Mouse (Mus musculus) ES-E14 (cell line): ENCODE results near the gene Igflr1. TPM values are rescaled to one million over a fixed set of nuclear protein-coding genes. Genes with fewer than 3 reads are reported as not detected.

ENCODE experiments used
- DNase-seq: peaks from one replicate; pipeline ENCODE4 v3.0.0-alpha.2; 2013; ENCODE audit warnings: low read depth, low spot score
- H3K27ac ChIP-seq: 2 replicates; pipeline ENCODE4 v1.5.1; 2012; ENCODE audit warnings: low read depth, mild to moderate bottlenecking, low read length, moderate library complexity, mixed read lengths; ENCODE audit not compliant: poor library complexity, insufficient read depth, severe bottlenecking
- H3K36me3 ChIP-seq: 2 replicates; pipeline ENCODE4 v1.6.1; 2012; ENCODE audit warnings: mild to moderate bottlenecking, low read length, moderate library complexity, mixed read lengths; ENCODE audit not compliant: control insufficient read depth, poor library complexity, insufficient read depth, severe bottlenecking
- H3K4me1 ChIP-seq, 2 experiments: fragments of 150-350 bp in 1 of 2; sonication (generic) in 1 of 2; 2 replicates each; pipeline ENCODE4 v1.6.1; 2012; ENCODE audit warnings: low read length in 2 of 2, mild to moderate bottlenecking in 1 of 2, mixed read lengths in 1 of 2; ENCODE audit not compliant: control insufficient read depth in 2 of 2, insufficient read depth in 2 of 2, poor library complexity in 1 of 2
- H3K4me3 ChIP-seq, 2 experiments: fragments of 150-350 bp in 1 of 2; sonication (generic) in 1 of 2; 2 replicates each; pipeline ENCODE4 v1.5.1; 2012; ENCODE audit warnings: low read length in 2 of 2, low read depth in 1 of 2, mild to moderate bottlenecking in 1 of 2, mixed read lengths in 1 of 2; ENCODE audit not compliant: insufficient read depth in 1 of 2, poor library complexity in 1 of 2, severe bottlenecking in 1 of 2
- H3K9ac ChIP-seq: 2 replicates; pipeline ENCODE4 v1.6.1; 2012; ENCODE audit warnings: low read depth, mild to moderate bottlenecking, low read length, mixed read lengths; ENCODE audit not compliant: poor library complexity, insufficient read depth, severe bottlenecking
- H3K9me3 ChIP-seq: fragments of 150-350 bp; sonication (generic); 2 replicates; pipeline ENCODE4 v1.6.1; 2012; ENCODE audit warnings: low read depth, mild to moderate bottlenecking, low read length; ENCODE audit not compliant: control insufficient read depth, insufficient read depth
- CHD2 ChIP-seq: IDR thresholded peaks from 2 replicates; pipeline ENCODE4 v1.6.1; 2014; ENCODE audit warnings: mild to moderate bottlenecking, low read depth, low read length, inconsistent platforms
- HCFC1 ChIP-seq: IDR thresholded peaks from 2 replicates; pipeline ENCODE4 v1.6.1; 2012; ENCODE audit warnings: low read length, inconsistent platforms, borderline replicate concordance; ENCODE audit not compliant: insufficient read depth
- MAFK ChIP-seq: IDR thresholded peaks from 2 replicates; pipeline ENCODE4 v1.6.1; 2014; ENCODE audit warnings: mild to moderate bottlenecking, low read depth, low read length, inconsistent platforms; ENCODE audit not compliant: insufficient read depth
- ZC3H11A ChIP-seq: IDR thresholded peaks from 2 replicates; pipeline ENCODE4 v1.6.1; 2012; ENCODE audit warnings: low read depth, mild to moderate bottlenecking, inconsistent platforms, low read length, borderline replicate concordance
- ZNF384 ChIP-seq: IDR thresholded peaks from 2 replicates; pipeline ENCODE4 v1.6.1; 2012; ENCODE audit warnings: low read depth, low read length, inconsistent platforms
- in situ Hi-C, 2 experiments: fragments of 600-800 bp; cut with MboI; formaldehyde crosslinking; loops; one replicate each; pipeline ENCODE4 v1.15.1; 2025; ENCODE audit warnings: low sequenced_read_pairs in 2 of 2, inconsistent platforms in 1 of 2; ENCODE audit not compliant: unreplicated experiment in 2 of 2
- total RNA-seq: library from RNA; depleted of rRNA; stranded (reverse); fragments of 300-350 nt; gene quantifications from 2 replicates; pipeline ENCODE4 v1.2.3, GENCODE M21; 2012

Gene Igflr1
- total RNA-seq, 1 experiment: 1.3 TPM

- no peak for TF ChIP-seq HCFC1
- TF ChIP-seq ZC3H11A: no peak
- TF ChIP-seq CHD2: no peak
- no peak for TF ChIP-seq ZNF384
- TF ChIP-seq MAFK: no peak
- Histone ChIP-seq H3K9ac (no peak overlapping the region), H3K4me3 (no peak overlapping the region), H3K27ac (no peak overlapping the region), H3K36me3 (peaks cover 72% of the 10 kb centered on the region), H3K9me3 (no peaks in the 10 kb centered on the region), H3K4me1 (peaks cover 4 to 13% of the 10 kb centered on the region in 2 experiments; a peak in 3 of 4 replicates)
- in situ Hi-C loops: no loop called here
- no peak for DNase-seq
Measured at GRCm38 (mm10) chr7:30584339-30584738, 19.1 kb downstream of the Igflr1 start.

GRCm38 (mm10) chr7:30585170-30585569, 19.9 kb downstream of the Igflr1 start:
- Histone ChIP-seq H3K36me3 (peaks cover 63% of the 10 kb centered on the region), H3K27ac (no peak overlapping the region), H3K4me1 (peaks cover 4 to 13% of the 10 kb centered on the region in 2 experiments; a peak in 3 of 4 replicates), H3K9ac (no peak overlapping the region; the same call in 1 of the 2 replicates), H3K9me3 (no peaks in the 10 kb centered on the region), H3K4me3 (no peak overlapping the region)
- TF ChIP-seq ZC3H11A (no peak), CHD2 (no peak), MAFK (no peak), ZNF384 (no peak), HCFC1 (no peak)
- no peak for DNase-seq
- in situ Hi-C loops: no loop called here

GRCm38 (mm10) chr7:30586455-30587020, 21.3 kb downstream of the Igflr1 start:
- Histone ChIP-seq H3K36me3 (peaks cover 52% of the 10 kb centered on the region), H3K9ac (peak overlapping the region; percentile 20)

GRCm38 (mm10) chr7:30587842-30588667, 22.8 kb downstream of the Igflr1 start:
- DNase-seq: no peak

More at GRCm38 (mm10) chr7:30586455-30587020, 21.3 kb downstream of the Igflr1 start:
- TF ChIP-seq ZNF384: no peak
- no peak for TF ChIP-seq MAFK
- TF ChIP-seq CHD2: no peak
- TF ChIP-seq HCFC1: no peak
- TF ChIP-seq ZC3H11A: no peak
- Histone ChIP-seq H3K9me3 (no peaks in the 10 kb centered on the region), H3K4me1 (peaks cover 4 to 19% of the 10 kb centered on the region in 2 experiments; a peak in 3 of 4 replicates), H3K27ac (no peak overlapping the region), H3K4me3 (peak overlapping the region; percentile 82 to 98; a peak in 1 of 4 replicates)
- in situ Hi-C loops: no loop called here
- DNase-seq: no peak

More at GRCm38 (mm10) chr7:30587842-30588667, 22.8 kb downstream of the Igflr1 start:
- Histone ChIP-seq H3K9me3 (no peaks in the 10 kb centered on the region), H3K4me3 (peak overlapping the region; percentile 82 to 98), H3K4me1 (peaks cover 4 to 25% of the 10 kb centered on the region in 2 experiments; a peak in 3 of 4 replicates), H3K27ac (peak overlapping the region; percentile 91), H3K36me3 (peaks cover 37% of the 10 kb centered on the region), H3K9ac (peak overlapping the region; percentile 99)
- no peak for TF ChIP-seq MAFK
- TF ChIP-seq ZC3H11A: no peak
- TF ChIP-seq ZNF384: no peak
- TF ChIP-seq CHD2: no peak
- no peak for TF ChIP-seq HCFC1
- in situ Hi-C loops: no loop called here
